Mouse (Mus musculus): Measurements from ENCODE around the gene Dner. TPM values are rescaled to one million over a fixed set of nuclear protein-coding genes. Genes with fewer than 3 reads are reported as not detected.

Dner gene
- total and polyA plus RNA-seq, 3 experiments = 0.16 TPM; not detected in 2

DNA sequence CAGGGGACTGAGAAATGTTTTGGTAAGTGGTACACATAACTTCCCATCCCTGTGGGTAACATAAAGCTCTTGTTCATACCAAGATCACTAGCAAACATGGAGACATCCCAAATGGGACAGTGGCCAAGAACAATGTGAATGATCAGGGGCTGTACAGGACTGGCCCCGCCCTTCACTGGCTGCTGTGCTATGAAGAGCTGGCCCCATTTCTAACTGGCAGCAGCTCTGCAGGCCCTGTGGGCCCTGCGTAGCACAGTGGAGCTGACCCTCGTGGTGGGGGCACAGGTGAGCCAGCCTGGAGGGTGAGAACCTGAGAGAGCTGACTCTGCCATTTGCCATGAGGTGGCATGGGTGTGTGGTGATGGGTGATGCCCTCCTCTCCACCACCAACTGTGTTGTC is 100.0 kb downstream of the Dner start:
- DNase-seq (ENCODE audit: low spot score) = no peak
- peaks cover 15% of the 10 kb centered on the region for H3K9me3 ChIP-seq (replicated peaks)
- no peak overlapping the region for H3K4me3 ChIP-seq (ENCODE audit: low read depth, low read length)
- H3K4me1 ChIP-seq (ENCODE audit: insufficient read depth, low read depth, low read length) = no peaks in the 10 kb centered on the region
- ATAC-seq (ENCODE audit: extremely low read depth, insufficient number of reproducible peaks, low FRiP score, poor library complexity, severe bottlenecking) = no peak
- TF ChIP-seq POLR2AphosphoS5 (IDR thresholded peaks at IDR 0.05; ENCODE audit: insufficient replicate concordance, low read depth, low read length) (no peak), GATA2 (IDR thresholded peaks at IDR 0.05; ENCODE audit: borderline replicate concordance, low read depth, low read length) (no peak), GATA1 (IDR thresholded peaks at IDR 0.05; ENCODE audit: borderline replicate concordance, low read length) (no peak), CTCF (IDR thresholded peaks at IDR 0.05; ENCODE audit: low read depth, low read length) (no peak), TAL1 (conservative IDR thresholded peaks at IDR 0.05; ENCODE audit: low read depth, low read length) (no peak)
- no peaks in the 10 kb centered on the region for H3K36me3 ChIP-seq (replicated peaks)
- no peaks in the 10 kb centered on the region for H3K27me3 ChIP-seq (ENCODE audit: insufficient read depth, low read length)

DNA sequence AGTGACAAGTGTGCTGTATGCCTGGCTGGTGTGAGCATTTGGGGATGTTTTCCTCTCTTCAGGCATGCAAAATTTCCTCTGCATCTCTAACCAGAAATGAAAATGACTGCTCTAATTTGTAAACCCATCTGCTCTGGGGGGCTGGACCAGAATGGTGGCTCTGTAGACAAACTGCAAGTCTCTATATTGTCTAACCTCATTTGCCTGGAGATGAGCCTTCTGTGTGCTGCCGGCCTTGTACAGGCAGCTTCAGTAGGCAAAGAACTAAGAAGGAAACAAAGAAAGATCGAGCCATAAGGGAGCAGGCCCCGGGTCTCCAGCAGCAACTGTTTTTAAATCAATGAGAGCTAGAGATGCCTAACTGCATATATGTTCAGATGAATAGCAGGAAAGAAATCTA is 103.6 kb downstream of the Dner start:
- no peaks in the 10 kb centered on the region for H3K27me3 ChIP-seq (ENCODE audit: insufficient read depth, low read length)
- no peaks in the 10 kb centered on the region for H3K36me3 ChIP-seq (replicated peaks)
- DNase-seq (ENCODE audit: low spot score) = no peak
- ATAC-seq (ENCODE audit: extremely low read depth, insufficient number of reproducible peaks, low FRiP score, poor library complexity, severe bottlenecking) = no peak
- no peaks in the 10 kb centered on the region for H3K4me1 ChIP-seq (ENCODE audit: insufficient read depth, low read depth, low read length)
- no peak overlapping the region for H3K4me3 ChIP-seq (ENCODE audit: low read depth, low read length)
- peaks cover 30% of the 10 kb centered on the region for H3K9me3 ChIP-seq (replicated peaks)
- no peak for TF ChIP-seq GATA2 (IDR thresholded peaks at IDR 0.05; ENCODE audit: borderline replicate concordance, low read depth, low read length)
- TF ChIP-seq CTCF (IDR thresholded peaks at IDR 0.05; ENCODE audit: low read depth, low read length) = no peak
- no peak for TF ChIP-seq GATA1 (IDR thresholded peaks at IDR 0.05; ENCODE audit: borderline replicate concordance, low read length)
- no peak for TF ChIP-seq TAL1 (conservative IDR thresholded peaks at IDR 0.05; ENCODE audit: low read depth, low read length)
- TF ChIP-seq POLR2AphosphoS5 (IDR thresholded peaks at IDR 0.05; ENCODE audit: insufficient replicate concordance, low read depth, low read length) = no peak

DNA sequence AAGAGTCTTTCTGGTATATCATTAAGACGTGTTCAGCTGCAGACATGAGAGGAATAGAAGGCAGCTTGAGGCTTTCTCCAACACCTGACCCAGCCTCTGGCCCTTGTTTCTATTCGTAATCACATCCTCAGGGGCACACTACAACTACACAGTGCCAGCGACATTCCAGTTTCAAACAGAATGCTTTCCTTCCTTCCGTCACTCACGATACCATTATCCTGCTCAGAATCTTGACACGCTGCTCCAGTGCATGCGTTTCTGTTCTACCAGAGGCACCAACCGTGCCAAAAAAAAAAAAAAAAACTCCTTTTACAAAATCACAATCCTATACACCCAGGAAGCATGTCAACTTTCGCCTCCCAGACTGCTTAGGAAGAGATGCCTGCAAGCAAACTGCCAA is 105.5 kb downstream of the Dner start:
- TF ChIP-seq GATA1 (IDR thresholded peaks at IDR 0.05; ENCODE audit: borderline replicate concordance, low read length) (no peak), POLR2AphosphoS5 (IDR thresholded peaks at IDR 0.05; ENCODE audit: insufficient replicate concordance, low read depth, low read length) (no peak), GATA2 (IDR thresholded peaks at IDR 0.05; ENCODE audit: borderline replicate concordance, low read depth, low read length) (no peak), TAL1 (conservative IDR thresholded peaks at IDR 0.05; ENCODE audit: low read depth, low read length) (no peak), CTCF (IDR thresholded peaks at IDR 0.05; ENCODE audit: low read depth, low read length) (no peak)
- H3K27me3 ChIP-seq (ENCODE audit: insufficient read depth, low read length) = no peaks in the 10 kb centered on the region
- no peak overlapping the region for H3K4me3 ChIP-seq (ENCODE audit: low read depth, low read length)
- ATAC-seq (ENCODE audit: extremely low read depth, insufficient number of reproducible peaks, low FRiP score, poor library complexity, severe bottlenecking) (no peak), DNase-seq (ENCODE audit: low spot score) (no peak)
- no peaks in the 10 kb centered on the region for H3K4me1 ChIP-seq (ENCODE audit: insufficient read depth, low read depth, low read length)
- H3K9me3 ChIP-seq (replicated peaks) = peaks cover 27% of the 10 kb centered on the region
- no peaks in the 10 kb centered on the region for H3K36me3 ChIP-seq (replicated peaks)

GRCm38 (mm10) chr1:84585434-84585833 is 110.6 kb downstream of the Dner start:
- DNase-seq (ENCODE audit: low spot score) = no peak
- no peak for TF ChIP-seq CTCF (IDR thresholded peaks at IDR 0.05; ENCODE audit: low read depth, low read length)
- no peak for TF ChIP-seq POLR2AphosphoS5 (IDR thresholded peaks at IDR 0.05; ENCODE audit: insufficient replicate concordance, low read depth, low read length)
- TF ChIP-seq GATA2 (IDR thresholded peaks at IDR 0.05; ENCODE audit: borderline replicate concordance, low read depth, low read length) = no peak
- TF ChIP-seq GATA1 (IDR thresholded peaks at IDR 0.05; ENCODE audit: borderline replicate concordance, low read length) = no peak
- no peak for TF ChIP-seq TAL1 (conservative IDR thresholded peaks at IDR 0.05; ENCODE audit: low read depth, low read length)
- no peak for ATAC-seq (ENCODE audit: extremely low read depth, insufficient number of reproducible peaks, low FRiP score, poor library complexity, severe bottlenecking)

GRCm38 (mm10) chr1:84581812-84582211 is 114.2 kb downstream of the Dner start:
- H3K36me3 ChIP-seq (replicated peaks) = no peaks in the 10 kb centered on the region
- no peak for ATAC-seq (ENCODE audit: extremely low read depth, insufficient number of reproducible peaks, low FRiP score, poor library complexity, severe bottlenecking)
- no peak for DNase-seq (ENCODE audit: low spot score)
- H3K4me3 ChIP-seq (ENCODE audit: low read depth, low read length) = no peak overlapping the region
- no peaks in the 10 kb centered on the region for H3K27me3 ChIP-seq (ENCODE audit: insufficient read depth, low read length)
- no peaks in the 10 kb centered on the region for H3K4me1 ChIP-seq (ENCODE audit: insufficient read depth, low read depth, low read length)
- H3K9me3 ChIP-seq (replicated peaks) = peaks cover 32% of the 10 kb centered on the region
- no peak for TF ChIP-seq CTCF (IDR thresholded peaks at IDR 0.05; ENCODE audit: low read depth, low read length)
- no peak for TF ChIP-seq TAL1 (conservative IDR thresholded peaks at IDR 0.05; ENCODE audit: low read depth, low read length)
- no peak for TF ChIP-seq GATA1 (IDR thresholded peaks at IDR 0.05; ENCODE audit: borderline replicate concordance, low read length)
- TF ChIP-seq GATA2 (IDR thresholded peaks at IDR 0.05; ENCODE audit: borderline replicate concordance, low read depth, low read length) = no peak
- TF ChIP-seq POLR2AphosphoS5 (IDR thresholded peaks at IDR 0.05; ENCODE audit: insufficient replicate concordance, low read depth, low read length) = no peak

More at GRCm38 (mm10) chr1:84585434-84585833, 110.6 kb downstream of the Dner start:
- Histone ChIP-seq H3K4me3 (ENCODE audit: low read depth, low read length) (no peak overlapping the region), H3K9me3 (replicated peaks) (peaks cover 46% of the 10 kb centered on the region), H3K4me1 (ENCODE audit: insufficient read depth, low read depth, low read length) (no peaks in the 10 kb centered on the region), H3K27me3 (ENCODE audit: insufficient read depth, low read length) (no peaks in the 10 kb centered on the region), H3K36me3 (replicated peaks) (no peaks in the 10 kb centered on the region)

GRCm38 (mm10) chr1:84561841-84562240 is 134.2 kb downstream of the Dner start:
- Histone ChIP-seq H3K4me3 (ENCODE audit: low read depth, low read length) (no peak overlapping the region; the same call in 1 of the 2 replicates), H3K36me3 (replicated peaks) (no peaks in the 10 kb centered on the region), H3K27me3 (ENCODE audit: insufficient read depth, low read length) (no peaks in the 10 kb centered on the region), H3K9me3 (replicated peaks) (peaks cover 20% of the 10 kb centered on the region), H3K4me1 (ENCODE audit: insufficient read depth, low read depth, low read length) (no peaks in the 10 kb centered on the region)
- TF ChIP-seq GATA1 (IDR thresholded peaks at IDR 0.05; ENCODE audit: borderline replicate concordance, low read length) (no peak), POLR2AphosphoS5 (IDR thresholded peaks at IDR 0.05; ENCODE audit: insufficient replicate concordance, low read depth, low read length) (no peak), GATA2 (IDR thresholded peaks at IDR 0.05; ENCODE audit: borderline replicate concordance, low read depth, low read length) (no peak), TAL1 (conservative IDR thresholded peaks at IDR 0.05; ENCODE audit: low read depth, low read length) (no peak)
- ATAC-seq (ENCODE audit: extremely low read depth, insufficient number of reproducible peaks, low FRiP score, poor library complexity, severe bottlenecking) (no peak), DNase-seq (ENCODE audit: low spot score) (no peak)

All from G1E (cell line).